Mouse (Mus musculus): ENCODE measurements at regions not wholly inside any gene's neighbourhood (a gene's known extent, or its start where the extent isn't known, plus 50 kb on each side); places are given as distances from the start of the nearest gene placed in this dataset.

DNA sequence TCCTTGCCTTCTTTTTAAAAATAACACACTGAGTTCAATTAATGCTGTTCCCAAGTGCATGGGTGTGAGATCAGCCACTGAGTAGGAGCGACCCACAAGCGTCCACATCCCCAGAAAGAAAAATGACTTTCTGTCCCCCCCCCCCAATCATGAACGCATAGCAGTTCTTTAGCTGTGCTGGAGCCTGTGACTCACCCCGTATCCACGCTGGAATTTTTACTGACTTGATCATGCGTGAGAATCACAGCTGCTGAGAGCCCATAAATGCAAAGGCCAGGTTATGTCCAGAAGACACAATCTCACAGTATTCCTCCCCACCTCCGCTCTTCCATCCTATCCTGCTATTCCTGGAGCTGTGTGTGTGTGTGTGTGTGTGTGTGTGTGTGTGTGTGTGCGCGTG, 53.3 kb downstream of the Fos start:
- ATAC-seq (replicated peaks; ENCODE audit: poor library complexity): no peak

DNA sequence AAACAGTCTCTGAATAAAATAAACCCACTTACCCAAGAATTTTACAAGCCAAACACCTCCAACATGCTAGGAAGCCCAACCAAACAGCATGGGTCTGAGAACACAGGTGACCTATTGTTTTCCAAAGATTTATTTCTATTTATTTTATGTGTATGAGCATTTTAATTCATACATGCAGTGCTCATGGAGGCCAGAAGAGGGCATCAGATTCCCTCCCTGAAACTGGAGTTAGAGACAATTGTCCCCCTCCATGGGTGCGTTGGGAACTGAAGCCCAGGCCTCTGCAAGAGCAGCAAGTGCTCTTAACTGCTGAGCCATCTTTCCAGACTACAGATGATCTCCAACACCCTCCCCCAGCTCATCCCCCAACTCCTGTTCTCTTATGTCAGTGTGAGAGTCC, 57.9 kb downstream of the Fos start:
- ATAC-seq (replicated peaks; ENCODE audit: poor library complexity): no peak

DNA sequence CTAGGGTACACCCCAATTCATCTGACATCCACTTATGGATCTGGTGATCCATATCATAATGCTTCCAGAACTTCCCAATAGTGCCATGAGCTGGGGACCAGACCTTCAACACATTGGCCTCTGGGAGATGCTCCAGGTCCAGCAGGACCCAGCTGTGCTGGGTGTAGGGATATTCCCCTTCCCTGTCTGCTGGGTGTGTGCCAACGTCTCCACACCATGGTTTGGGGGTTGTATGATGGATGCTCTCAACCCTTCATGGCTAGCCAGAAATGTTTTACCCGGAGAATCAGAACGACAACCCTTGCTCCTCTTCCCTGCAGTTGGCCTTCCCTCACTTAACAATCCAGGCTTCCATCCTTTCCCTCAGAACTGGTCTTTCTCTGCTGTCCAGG, 58.5 kb downstream of the Fos start:
- ATAC-seq (replicated peaks; ENCODE audit: poor library complexity): 0 out of 2 replicates have a peak, but pooled peaks have one; percentile 12

DNA sequence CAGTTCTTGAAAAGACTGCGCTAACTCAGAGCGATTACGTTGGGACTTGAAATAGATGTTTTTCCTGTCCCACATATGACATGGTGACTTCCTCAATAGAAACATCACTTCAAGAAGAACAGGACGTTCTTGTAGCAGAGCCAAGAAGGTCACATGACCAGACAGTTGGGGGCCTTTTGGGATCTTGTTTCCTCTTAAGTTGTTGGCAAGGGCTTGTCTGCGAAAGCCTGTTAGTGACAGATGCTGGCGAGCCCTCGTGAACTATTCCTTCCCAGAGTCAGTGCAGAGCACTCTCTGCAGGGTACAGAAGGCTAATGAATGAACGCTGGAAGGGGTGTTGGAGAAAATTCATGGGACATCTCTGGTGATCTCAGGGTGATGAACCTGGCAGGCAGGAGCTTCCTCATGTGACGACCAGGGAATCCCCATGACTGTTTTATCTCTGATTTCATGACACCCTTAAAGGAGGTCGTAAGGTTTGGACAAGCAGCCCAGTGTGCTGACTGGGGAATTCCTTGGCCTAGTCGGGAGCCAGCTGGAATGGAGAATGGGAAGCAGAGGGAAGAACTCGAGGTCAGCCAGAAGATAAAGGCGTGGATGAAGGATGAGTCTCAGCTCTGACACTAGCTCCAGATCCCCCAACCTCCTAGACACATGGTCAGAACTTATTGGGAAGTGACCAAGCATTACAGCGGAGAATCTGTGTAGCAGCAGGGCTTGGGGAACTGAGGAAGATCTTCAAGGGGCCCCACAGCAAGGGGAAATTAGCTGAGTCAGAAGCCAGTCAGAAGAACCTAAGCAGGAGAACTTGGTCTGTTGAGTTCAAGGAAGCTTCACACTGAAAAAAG, 59.1 kb downstream of the Fos start:
- ATAC-seq (replicated peaks; ENCODE audit: poor library complexity): peak; percentile 74

DNA sequence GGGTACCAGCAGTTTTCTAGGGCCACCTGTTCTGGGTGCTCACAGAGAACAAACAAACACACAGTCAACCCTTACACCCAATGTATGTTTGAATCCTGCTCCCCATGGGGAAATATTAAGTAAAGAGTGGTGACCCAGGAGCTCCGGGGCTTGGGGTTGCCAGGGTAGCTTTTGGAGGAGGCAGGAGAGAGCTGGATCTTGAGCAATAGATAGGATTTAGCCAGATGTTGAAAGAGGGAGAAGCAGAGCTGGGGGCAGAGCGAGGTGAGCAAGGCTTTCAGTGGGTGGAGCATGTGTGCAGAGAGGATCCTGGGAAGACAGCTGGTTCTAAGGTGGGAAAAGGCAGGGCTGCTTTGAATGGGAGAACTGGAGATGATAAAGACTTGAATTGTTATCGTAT, 59.9 kb downstream of the Fos start:
- peak; percentile 53 for ATAC-seq (replicated peaks; ENCODE audit: poor library complexity)

DNA sequence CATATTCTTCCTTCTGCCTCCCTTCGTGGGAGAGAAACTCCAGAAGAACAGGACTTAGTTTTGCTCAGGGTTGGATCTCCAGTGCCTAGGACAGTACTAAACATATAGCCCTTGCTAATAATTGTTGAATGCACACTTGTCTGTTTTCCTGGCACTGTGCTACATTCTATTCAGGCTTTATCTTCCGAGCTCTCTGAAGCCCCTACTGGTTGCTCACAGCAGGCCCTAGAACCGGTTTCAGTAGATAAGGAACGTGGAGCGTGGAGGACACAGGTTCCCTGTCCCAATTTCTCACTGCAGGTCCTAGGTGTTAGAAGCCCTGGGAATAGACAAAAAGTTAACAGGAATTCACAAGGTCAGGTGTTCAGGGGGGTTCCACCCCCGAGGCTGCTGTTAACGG, 59.4 kb upstream of the Jdp2 start:
- peak; percentile 38; the same call in 1 of the 2 replicates for ATAC-seq (replicated peaks; ENCODE audit: poor library complexity)

DNA sequence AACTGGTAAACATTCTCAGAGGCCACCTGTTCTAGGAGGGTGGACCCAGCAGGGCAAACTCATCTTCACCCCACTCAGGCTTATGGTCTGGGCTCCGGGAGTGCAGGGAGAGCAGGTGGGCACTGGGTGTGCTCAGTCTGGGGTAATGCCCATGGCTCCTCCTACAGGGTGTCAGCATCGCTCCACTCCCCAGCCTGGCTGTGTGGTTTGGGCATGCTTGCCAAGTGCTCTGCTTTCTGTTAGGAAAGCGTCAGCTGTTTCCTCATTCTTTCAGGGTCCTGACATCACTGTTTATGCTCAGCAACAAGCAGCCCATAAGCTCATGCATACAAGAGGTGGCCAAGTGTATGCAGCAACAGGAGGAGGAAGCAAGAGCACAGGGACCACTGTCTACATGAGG, 57.7 kb upstream of the Jdp2 start:
- ATAC-seq (replicated peaks; ENCODE audit: poor library complexity): peak; percentile 95

DNA sequence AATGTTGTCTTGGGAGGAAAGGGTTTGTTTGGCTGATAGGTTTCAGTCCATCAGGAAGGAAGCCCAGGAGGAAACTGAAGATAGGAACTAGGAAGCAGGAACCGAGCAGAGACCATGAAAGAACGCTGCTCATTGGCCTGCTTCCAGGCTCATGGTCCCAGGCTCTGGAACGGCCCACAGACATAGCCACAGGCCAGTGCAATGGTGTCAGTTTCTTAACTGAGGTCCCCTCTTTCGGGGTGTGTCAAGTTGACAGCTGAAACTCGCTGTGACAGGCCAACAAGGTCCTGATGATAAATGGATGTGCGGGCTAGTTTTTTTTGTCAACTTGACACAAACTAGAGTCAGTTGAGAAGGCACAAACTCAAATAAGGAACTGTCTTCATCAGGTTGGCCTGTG, 55.9 kb upstream of the Jdp2 start:
- no peak for ATAC-seq (replicated peaks; ENCODE audit: poor library complexity)

DNA sequence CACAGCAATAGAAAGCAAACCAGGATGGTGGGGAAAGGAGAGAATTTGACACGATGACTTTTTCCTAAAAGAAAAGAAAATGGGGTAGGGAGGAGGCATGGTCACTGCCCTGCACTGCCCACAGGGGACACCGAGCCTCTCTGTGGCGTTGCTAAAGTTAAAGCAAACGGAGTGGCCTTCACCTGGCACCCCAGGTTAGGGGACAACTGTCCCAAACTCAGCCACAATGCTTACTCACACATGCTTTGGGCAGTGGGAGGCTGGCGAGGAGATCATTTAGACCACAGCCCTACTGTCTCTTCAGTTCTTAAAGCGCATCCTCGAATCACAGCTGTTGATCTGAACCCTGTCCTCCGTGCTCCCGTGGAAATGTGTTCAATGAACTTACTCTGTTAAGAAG, 55.3 kb upstream of the Jdp2 start:
- ATAC-seq (replicated peaks; ENCODE audit: poor library complexity): no peak

DNA sequence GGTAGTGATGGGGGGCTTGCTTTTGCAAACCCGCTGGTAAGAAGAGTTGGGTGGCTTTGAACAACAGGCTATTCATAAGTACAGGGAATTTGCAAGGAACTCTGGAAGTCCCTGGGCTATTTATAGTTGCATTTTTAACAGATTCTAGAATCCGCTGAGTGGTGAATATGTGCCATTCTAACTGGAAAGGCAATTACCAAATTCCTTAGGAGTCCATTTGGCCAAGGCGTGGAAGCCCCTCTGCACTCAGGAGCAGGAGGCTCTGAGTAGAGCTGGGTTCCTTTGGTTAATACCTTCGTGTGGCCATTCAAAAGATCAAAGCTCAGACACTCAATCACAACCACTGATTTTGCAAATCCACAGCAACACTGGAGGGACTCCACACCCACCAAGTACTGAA, 54.0 kb upstream of the Jdp2 start:
- no peak for ATAC-seq (replicated peaks; ENCODE audit: poor library complexity)

DNA sequence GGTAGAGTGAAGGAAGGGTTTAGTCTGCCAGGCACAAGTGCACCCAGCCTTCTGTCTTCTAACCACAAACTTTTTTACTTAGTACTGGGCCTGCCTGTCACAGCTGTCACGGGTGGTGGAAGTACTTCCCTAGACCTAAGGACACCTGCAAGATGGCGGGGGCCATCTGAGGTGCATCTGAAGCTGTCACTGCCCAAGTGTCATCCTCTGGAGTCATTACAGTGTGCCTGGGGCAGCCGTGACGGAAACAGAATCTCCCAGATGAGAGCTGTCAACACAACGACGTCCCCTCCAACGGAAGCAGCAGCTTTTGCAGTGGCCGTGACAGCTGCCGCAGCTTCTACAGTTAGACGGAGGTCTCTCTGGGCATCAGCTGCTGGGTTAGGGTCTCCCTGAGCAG, 53.1 kb upstream of the Jdp2 start:
- ATAC-seq (replicated peaks; ENCODE audit: poor library complexity): peak; percentile 11; the same call in 1 of the 2 replicates

DNA sequence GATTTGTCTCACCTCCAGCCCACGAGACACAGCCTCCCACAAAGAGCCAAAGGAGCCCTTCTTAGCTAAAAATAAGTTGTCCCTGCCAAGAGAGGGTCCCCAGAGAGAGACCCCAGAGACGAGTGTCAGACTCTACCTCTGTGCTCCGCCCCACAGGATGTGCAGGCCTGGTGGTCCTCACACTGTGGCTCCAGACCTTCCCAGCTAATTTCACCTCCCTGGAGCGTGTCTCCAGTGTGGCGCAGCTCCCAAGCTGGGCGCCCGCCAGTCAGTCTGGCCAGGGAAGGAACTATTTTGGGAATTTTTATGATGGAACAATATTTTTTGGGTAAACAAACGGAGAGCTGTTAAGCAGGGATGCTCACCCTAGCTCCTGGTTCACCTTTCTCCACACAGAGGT, 50.8 kb upstream of the Jdp2 start:
- no peak for ATAC-seq (replicated peaks; ENCODE audit: poor library complexity)
